Mouse (Mus musculus) intestine, embryonic 15.5 days (tissue): ENCODE results near the gene Ucp3. TPM values are rescaled to one million over a fixed set of nuclear protein-coding genes. Genes with fewer than 3 reads are reported as not detected.

Experiments
- ATAC-seq: fragments of 200-750 bp; cut with Nextera tagmentation; 2 replicates; pipeline ENCODE4 v1.8.0; 2017; ENCODE audit warnings: moderate TSS enrichment, moderate library complexity
- H3K27ac ChIP-seq: fragments of 300-500 bp; sonication (generic); 2 replicates; pipeline ENCODE4 v1.5.1; 2015; ENCODE audit warnings: mild to moderate bottlenecking, inconsistent platforms
- H3K27me3 ChIP-seq: fragments of 300-500 bp; sonication (generic); replicated peaks from 2 replicates; pipeline ENCODE4 v1.6.1; 2015; ENCODE audit warnings: inconsistent platforms
- H3K36me3 ChIP-seq: fragments of 300-500 bp; sonication (generic); 2 replicates; pipeline ENCODE4 v1.6.1; 2015; ENCODE audit warnings: inconsistent platforms
- H3K4me1 ChIP-seq: fragments of 300-500 bp; sonication (generic); replicated peaks from 2 replicates; pipeline ENCODE4 v1.6.1; 2015; ENCODE audit warnings: inconsistent platforms
- H3K4me2 ChIP-seq: fragments of 300-500 bp; sonication (generic); replicated peaks from 2 replicates; pipeline ENCODE4 v1.6.1; 2015; ENCODE audit warnings: mild to moderate bottlenecking, inconsistent platforms
- H3K4me3 ChIP-seq: fragments of 300-500 bp; sonication (generic); replicated peaks from 2 replicates; pipeline ENCODE4 v1.5.1; 2015; ENCODE audit warnings: inconsistent platforms
- H3K9ac ChIP-seq: fragments of 300-500 bp; sonication (generic); 2 replicates; pipeline ENCODE4 v1.6.1; 2015; ENCODE audit warnings: inconsistent platforms
- H3K9me3 ChIP-seq: fragments of 300-500 bp; sonication (generic); 2 replicates; pipeline ENCODE4 v1.6.1; 2016; ENCODE audit warnings: inconsistent platforms
- WGBS: fragments of 180-500 bp; shearing (Covaris S2); methylation state at CpG from one replicate; pipeline ENCODE4 v1.1.7; 2015; 5-methylcytosine and 5-hydroxymethylcytosine counted together
- polyA plus RNA-seq: library from polyadenylated mRNA; unstranded; fragments of >200 nt; fragmentation: Nextera tagmentation; extraction: Ambion mirVana; gene quantifications from 2 replicates; pipeline ENCODE4 v1.2.1, GENCODE M21; 2015

Ucp3 gene
- polyA plus RNA-seq, 1 experiment from 2014 or later: not detected

GRCm38 (mm10) chr7:100535831-100536230 lies 63.0 kb downstream of the Ucp3 start:
- H3K4me1 ChIP-seq: 0 out of 2 replicates have a peak, but pooled peaks cover 5% of the 10 kb centered on the region
- no peak overlapping the region for H3K4me3 ChIP-seq
- H3K27me3 ChIP-seq: no peaks in the 10 kb centered on the region
- no peak for ATAC-seq
- H3K36me3 ChIP-seq: peaks cover 12% of the 10 kb centered on the region
- H3K27ac ChIP-seq: no peak overlapping the region
- H3K4me2 ChIP-seq: no peak overlapping the region; the same call in 1 of the 2 replicates
- no peaks in the 10 kb centered on the region for H3K9me3 ChIP-seq
- 81% methylated on average over 2 of the region's 2 CpGs for WGBS
- H3K9ac ChIP-seq: no peak overlapping the region

Other genes with a start within 250 kb of the Ucp3 start
- 2.3 and 2.4 TPM in 2 replicates for gene Pgm2l1, start 245.6 kb upstream of the Ucp3 start, polyA plus RNA-seq
- gene P4ha3, start 187.5 kb upstream of the Ucp3 start, polyA plus RNA-seq: 4.6 and 5.8 TPM in 2 replicates
- gene C2cd3, start 100.8 kb upstream of the Ucp3 start, polyA plus RNA-seq: 13.3 and 15.5 TPM in 2 replicates
- gene Ppme1, start 100.7 kb upstream of the Ucp3 start, polyA plus RNA-seq: 50.6 and 51.3 TPM in 2 replicates
- gene Ucp2, start 20.3 kb downstream of the Ucp3 start, polyA plus RNA-seq: 272 and 287 TPM in 2 replicates
- 0.28 and 0.41 TPM in 2 replicates for gene Dnajb13, start 42.0 kb downstream of the Ucp3 start, polyA plus RNA-seq
- gene Coa4, start 64.1 kb downstream of the Ucp3 start, polyA plus RNA-seq: 40.8 and 49.3 TPM in 2 replicates
- 105 and 116 TPM in 2 replicates for gene Rab6a, start 134.4 kb downstream of the Ucp3 start, polyA plus RNA-seq
- gene Mrpl48, start 135.3 kb downstream of the Ucp3 start, polyA plus RNA-seq: 87.7 and 87.9 TPM in 2 replicates
- gene Plekhb1, start 189.4 kb downstream of the Ucp3 start, polyA plus RNA-seq: 14.6 and 15.3 TPM in 2 replicates
- 25.1 and 26.9 TPM in 2 replicates for gene Fam168a, start 233.6 kb downstream of the Ucp3 start, polyA plus RNA-seq